Mouse (Mus musculus) midbrain, embryonic 12.5 days (tissue): Measurements from ENCODE around the gene Plcb3. TPM values are rescaled to one million over a fixed set of nuclear protein-coding genes. Genes with fewer than 3 reads are reported as not detected.

Experiments
- ATAC-seq: fragments of 200-750 bp; cut with Nextera tagmentation; 2 replicates; pipeline ENCODE4 v1.8.0; 2017; ENCODE audit warnings: low read depth, moderate TSS enrichment, moderate library complexity; ENCODE audit not compliant: low FRiP score
- H3K27ac ChIP-seq: fragments of 300-500 bp; sonication (generic); replicated peaks from 2 replicates; pipeline ENCODE4 v1.5.1; 2016; ENCODE audit warnings: mild to moderate bottlenecking
- H3K27me3 ChIP-seq: fragments of 300-500 bp; sonication (generic); 2 replicates; pipeline ENCODE4 v1.6.1; 2016; ENCODE audit warnings: mild to moderate bottlenecking
- H3K36me3 ChIP-seq: fragments of 300-500 bp; sonication (generic); 2 replicates; pipeline ENCODE4 v1.6.1; 2016
- H3K4me1 ChIP-seq: fragments of 300-500 bp; sonication (generic); 2 replicates; pipeline ENCODE4 v1.6.1; 2016
- H3K4me2 ChIP-seq: fragments of 300-500 bp; sonication (generic); replicated peaks from 2 replicates; pipeline ENCODE4 v1.6.1; 2016; ENCODE audit warnings: mild to moderate bottlenecking, moderate library complexity
- H3K4me3 ChIP-seq: fragments of 300-500 bp; sonication (generic); 2 replicates; pipeline ENCODE4 v1.5.1; 2016; ENCODE audit warnings: mild to moderate bottlenecking
- H3K9ac ChIP-seq: fragments of 300-500 bp; sonication (generic); replicated peaks from 2 replicates; pipeline ENCODE4 v1.6.1; 2016; ENCODE audit warnings: mild to moderate bottlenecking, moderate library complexity
- H3K9me3 ChIP-seq: fragments of 300-500 bp; sonication (generic); 2 replicates; pipeline ENCODE4 v1.6.1; 2016; ENCODE audit warnings: mild to moderate bottlenecking
- WGBS: fragments of 180-500 bp; shearing (Covaris S2); methylation state at CpG from one replicate; pipeline ENCODE4 v1.1.7; 2016; 5-methylcytosine and 5-hydroxymethylcytosine counted together
- polyA plus RNA-seq: library from polyadenylated mRNA; unstranded; fragments of >200 nt; fragmentation: Nextera tagmentation; extraction: Ambion mirVana; gene quantifications from 2 replicates; pipeline ENCODE4 v1.2.1, GENCODE M21; 2016

The Plcb3 gene
- polyA plus RNA-seq, 1 experiment from 2014 or later = 22.5 TPM

- Histone ChIP-seq H3K9me3 (no peaks in the 10 kb centered on the region), H3K36me3 (no peaks in the 10 kb centered on the region), H3K4me1 (peaks cover 21% of the 10 kb centered on the region), H3K27me3 (peaks cover 97% of the 10 kb centered on the region), H3K4me2 (no peak overlapping the region), H3K4me3 (no peak overlapping the region), H3K9ac (no peak overlapping the region), H3K27ac (no peak overlapping the region)
- no peak for ATAC-seq
- 0% methylated on average over 1 of the region's 2 CpGs for WGBS
Measured at GRCm38 (mm10) chr19:6931002-6931401, 45.3 kb downstream of the Plcb3 start.

DNA sequence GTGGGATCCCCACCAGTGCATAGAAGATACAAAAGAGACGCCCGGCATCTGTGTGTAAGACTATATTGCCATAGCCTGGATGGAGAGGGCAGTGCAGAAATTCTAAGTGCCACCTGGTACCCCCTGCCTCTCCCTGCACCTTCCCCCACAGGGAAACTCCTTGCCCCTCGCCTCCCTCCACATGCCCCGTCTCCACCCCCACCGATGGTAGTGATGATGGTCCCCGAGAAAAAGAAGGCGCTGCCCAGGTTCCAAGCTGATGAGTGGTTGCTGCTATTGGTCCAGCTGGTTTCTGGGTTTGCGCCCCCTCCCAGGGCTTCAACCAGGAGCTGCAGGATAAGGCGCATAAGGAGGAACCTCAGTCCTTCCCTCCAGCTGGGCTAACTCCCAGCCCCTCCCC, 48.2 kb downstream of the Plcb3 start:
- peaks cover 23% of the 10 kb centered on the region; the same call in 1 of the 2 replicates for H3K4me1 ChIP-seq
- no peak overlapping the region for H3K4me2 ChIP-seq
- no peak overlapping the region for H3K9ac ChIP-seq
- no peaks in the 10 kb centered on the region for H3K36me3 ChIP-seq
- no peak overlapping the region for H3K4me3 ChIP-seq
- H3K27me3 ChIP-seq = peaks cover 97% of the 10 kb centered on the region
- no peak for ATAC-seq
- no peak overlapping the region for H3K27ac ChIP-seq
- 6% methylated on average over 9 of the region's 9 CpGs for WGBS
- H3K9me3 ChIP-seq = no peaks in the 10 kb centered on the region

DNA sequence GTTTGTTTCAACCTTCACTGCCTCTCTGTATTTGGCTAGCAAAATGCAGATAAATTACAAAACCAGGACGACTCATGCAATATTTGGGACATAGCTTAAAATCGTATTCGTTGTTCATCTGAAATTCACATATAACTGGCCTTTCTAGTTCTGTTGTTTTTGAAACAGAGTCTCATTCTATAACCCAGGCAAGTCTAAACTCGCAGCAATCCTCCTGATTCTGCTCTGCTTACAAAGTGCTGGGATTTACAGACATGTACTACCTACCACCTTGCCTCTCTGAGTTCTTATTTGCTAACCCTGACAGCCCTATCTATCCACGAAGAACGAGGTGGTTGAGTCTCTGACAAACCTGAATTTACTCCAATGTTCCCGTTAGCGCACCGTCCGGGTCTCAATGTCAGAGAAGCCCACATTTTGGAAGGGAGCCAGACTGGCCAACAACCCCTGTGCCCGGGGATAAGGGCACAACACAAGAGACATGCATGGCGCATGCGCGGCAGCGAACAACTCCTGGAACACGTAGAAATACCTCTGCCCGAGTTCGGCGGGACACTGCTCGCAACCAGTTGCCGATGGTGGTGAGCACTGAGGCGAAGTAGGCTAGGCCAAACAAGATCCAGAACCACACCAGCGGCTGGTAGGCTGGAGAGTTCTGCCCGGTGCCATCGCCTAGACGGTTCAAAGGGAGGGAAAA, 49.6 kb downstream of the Plcb3 start:
- Histone ChIP-seq H3K4me1 (peaks cover 30% of the 10 kb centered on the region), H3K9ac (no peak overlapping the region), H3K27me3 (peaks cover 94% of the 10 kb centered on the region), H3K36me3 (no peaks in the 10 kb centered on the region), H3K27ac (no peak overlapping the region), H3K4me3 (peak overlapping the region; percentile 24), H3K4me2 (peak overlapping the region; percentile 37), H3K9me3 (no peaks in the 10 kb centered on the region)
- no peak for ATAC-seq
- 10% methylated on average over 26 of the region's 26 CpGs for WGBS

- Histone ChIP-seq H3K9ac (no peak overlapping the region), H3K27ac (no peak overlapping the region), H3K9me3 (no peaks in the 10 kb centered on the region), H3K36me3 (no peaks in the 10 kb centered on the region), H3K4me1 (peaks cover 33% of the 10 kb centered on the region), H3K4me2 (0 out of 2 replicates have a peak overlapping the region, but pooled peaks have one; percentile 11), H3K27me3 (peaks cover 85% of the 10 kb centered on the region), H3K4me3 (0 out of 2 replicates have a peak overlapping the region, but pooled peaks have one; percentile 4)
- ATAC-seq = no peak
- WGBS = 4% methylated on average over 35 of the region's 40 CpGs
Measured at GRCm38 (mm10) chr19:6925611-6926329, 50.5 kb downstream of the Plcb3 start.

- no peak within 1 kb of the TSS for H3K27ac ChIP-seq
- 4% methylated on average over 9 of the region's 9 CpGs for WGBS
- peaks cover 80% of the 10 kb centered on the region for H3K27me3 ChIP-seq
- H3K4me2 ChIP-seq = peak within 1 kb of the TSS; percentile 11; the same call in 1 of the 2 replicates
- H3K9ac ChIP-seq = no peak within 1 kb of the TSS
- no peaks in the 10 kb centered on the region for H3K36me3 ChIP-seq
- no peak for ATAC-seq
- peak within 1 kb of the TSS; percentile 15; the same call in 1 of the 2 replicates for H3K4me3 ChIP-seq
- H3K4me1 ChIP-seq = peaks cover 39% of the 10 kb centered on the region
- no peaks in the 10 kb centered on the region for H3K9me3 ChIP-seq
Measured at GRCm38 (mm10) chr19:6925307-6925573, 51.0 kb downstream of the Plcb3 start, which contains the start of gene Catsperz. Gene Catsperz (minus strand): TSS chr19:6925380.

- Histone ChIP-seq H3K27ac (no peak overlapping the region), H3K36me3 (no peaks in the 10 kb centered on the region), H3K4me2 (peak overlapping the region; percentile 1; the same call in 1 of the 2 replicates), H3K4me1 (peaks cover 44% of the 10 kb centered on the region), H3K9me3 (no peaks in the 10 kb centered on the region), H3K4me3 (peak overlapping the region; percentile 15; the same call in 1 of the 2 replicates), H3K27me3 (peaks cover 76% of the 10 kb centered on the region), H3K9ac (no peak overlapping the region)
- WGBS = 4% methylated on average over 39 of the region's 39 CpGs
- no peak for ATAC-seq
Measured at GRCm38 (mm10) chr19:6924461-6925306, 51.6 kb downstream of the Plcb3 start.

DNA sequence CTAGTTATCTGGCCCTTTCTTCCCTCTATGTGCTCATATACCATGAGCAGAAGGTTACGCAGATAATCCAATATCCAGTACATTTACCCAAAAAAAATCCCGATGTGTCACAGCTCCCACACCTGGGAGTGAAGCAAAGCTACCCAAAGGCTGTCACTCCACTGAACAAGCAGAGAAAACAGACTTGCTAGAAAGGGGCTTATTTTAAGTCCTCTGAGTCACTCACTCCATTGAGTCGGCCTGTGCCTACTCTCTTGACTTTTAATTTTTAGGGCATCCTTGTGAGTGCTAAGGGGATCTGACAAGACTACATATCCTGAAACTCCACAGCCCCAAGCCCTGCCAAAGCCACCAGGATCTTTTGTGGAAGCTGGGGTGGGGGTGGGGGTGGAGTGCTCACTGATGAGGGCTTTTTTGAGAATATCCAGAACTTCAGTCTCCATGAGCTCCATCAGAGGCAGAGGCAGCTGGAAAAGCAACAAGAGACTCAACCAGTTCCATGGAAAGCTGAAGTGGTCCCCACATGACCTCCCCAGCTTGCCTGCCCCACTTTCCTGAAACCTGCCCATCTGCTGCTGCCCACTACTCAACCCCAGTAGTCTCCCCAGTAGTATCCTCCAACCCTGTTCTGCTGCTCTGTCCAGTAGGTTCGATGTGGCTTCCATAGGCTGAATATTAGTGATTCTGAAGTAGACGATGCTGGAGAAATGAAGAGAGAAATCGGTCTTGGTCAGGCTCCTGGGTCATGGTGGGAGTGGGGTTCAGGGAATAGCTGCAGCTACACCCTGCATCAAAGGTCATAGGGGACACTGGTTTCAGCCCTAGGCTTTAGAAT, 53.2 kb downstream of the Plcb3 start:
- peak overlapping the region; percentile 91; the same call in 1 of the 2 replicates for H3K4me2 ChIP-seq
- H3K4me3 ChIP-seq = no peak overlapping the region
- peaks cover 61% of the 10 kb centered on the region for H3K27me3 ChIP-seq
- no peaks in the 10 kb centered on the region for H3K9me3 ChIP-seq
- no peak overlapping the region for H3K9ac ChIP-seq
- no peak for ATAC-seq
- H3K27ac ChIP-seq = no peak overlapping the region
- H3K36me3 ChIP-seq = no peaks in the 10 kb centered on the region
- whole genome bisulfite sequencing = 65% methylated on average over 6 of the region's 6 CpGs
- peaks cover 47% of the 10 kb centered on the region for H3K4me1 ChIP-seq

DNA sequence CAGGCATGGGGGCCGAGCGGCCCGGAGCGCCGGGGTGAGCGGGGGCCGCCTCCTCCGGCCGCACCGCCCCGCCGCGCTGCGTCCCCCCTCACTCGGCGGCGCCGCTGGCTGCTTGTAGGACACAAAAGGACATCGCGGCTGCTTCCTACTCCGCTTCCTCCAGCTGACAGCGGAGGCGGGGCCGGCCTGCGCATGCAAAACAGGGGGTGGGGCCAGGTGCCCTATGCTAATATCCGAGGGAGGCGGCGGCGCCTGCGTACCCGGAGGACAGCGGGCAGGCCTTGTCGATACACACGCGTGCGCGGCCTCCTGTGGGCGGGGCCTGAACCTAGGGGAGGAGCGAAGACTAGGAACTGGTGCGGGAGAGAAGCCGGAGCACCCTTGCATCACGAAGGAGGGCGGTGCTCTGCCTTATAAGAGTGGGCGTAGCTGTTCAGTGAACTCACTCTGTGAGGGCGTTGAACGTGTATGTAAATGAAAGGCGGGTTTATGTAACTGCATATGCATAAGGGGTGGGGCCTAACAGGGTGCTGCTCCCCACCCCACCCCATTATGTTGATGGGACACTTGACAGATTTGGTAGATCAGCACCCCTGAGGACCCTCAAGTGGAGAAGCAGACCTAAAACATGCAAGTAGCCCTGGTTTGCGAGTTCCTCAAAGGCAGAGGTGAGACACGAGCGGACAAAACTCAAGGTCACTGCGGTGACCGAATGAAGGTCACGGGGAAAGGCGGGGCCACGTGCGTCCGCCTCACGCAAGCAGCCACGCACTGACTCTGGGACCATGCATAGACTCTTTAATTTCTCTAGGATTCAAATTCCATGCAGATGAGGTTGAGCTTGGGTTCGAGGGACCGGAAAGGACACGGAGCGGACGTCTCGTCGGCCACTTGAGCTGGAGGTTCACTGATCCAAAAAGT, 54.4 kb downstream of the Plcb3 start, which contains the start of gene Esrra:
TSS of gene Esrra (minus strand) at position 167 of the 921 bp plus-strand sequence.
- Histone ChIP-seq H3K36me3 (no peaks in the 10 kb centered on the region), H3K27ac (peak within 1 kb of the TSS; percentile 92), H3K27me3 (peaks cover 49% of the 10 kb centered on the region), H3K4me1 (peaks cover 43% of the 10 kb centered on the region), H3K4me2 (peak within 1 kb of the TSS; percentile 91), H3K9ac (peak within 1 kb of the TSS; percentile 96), H3K4me3 (peak within 1 kb of the TSS; percentile 91), H3K9me3 (no peaks in the 10 kb centered on the region)
- ATAC-seq = peak; percentile 93
- WGBS = 1% methylated on average over 60 of the region's 66 CpGs

DNA sequence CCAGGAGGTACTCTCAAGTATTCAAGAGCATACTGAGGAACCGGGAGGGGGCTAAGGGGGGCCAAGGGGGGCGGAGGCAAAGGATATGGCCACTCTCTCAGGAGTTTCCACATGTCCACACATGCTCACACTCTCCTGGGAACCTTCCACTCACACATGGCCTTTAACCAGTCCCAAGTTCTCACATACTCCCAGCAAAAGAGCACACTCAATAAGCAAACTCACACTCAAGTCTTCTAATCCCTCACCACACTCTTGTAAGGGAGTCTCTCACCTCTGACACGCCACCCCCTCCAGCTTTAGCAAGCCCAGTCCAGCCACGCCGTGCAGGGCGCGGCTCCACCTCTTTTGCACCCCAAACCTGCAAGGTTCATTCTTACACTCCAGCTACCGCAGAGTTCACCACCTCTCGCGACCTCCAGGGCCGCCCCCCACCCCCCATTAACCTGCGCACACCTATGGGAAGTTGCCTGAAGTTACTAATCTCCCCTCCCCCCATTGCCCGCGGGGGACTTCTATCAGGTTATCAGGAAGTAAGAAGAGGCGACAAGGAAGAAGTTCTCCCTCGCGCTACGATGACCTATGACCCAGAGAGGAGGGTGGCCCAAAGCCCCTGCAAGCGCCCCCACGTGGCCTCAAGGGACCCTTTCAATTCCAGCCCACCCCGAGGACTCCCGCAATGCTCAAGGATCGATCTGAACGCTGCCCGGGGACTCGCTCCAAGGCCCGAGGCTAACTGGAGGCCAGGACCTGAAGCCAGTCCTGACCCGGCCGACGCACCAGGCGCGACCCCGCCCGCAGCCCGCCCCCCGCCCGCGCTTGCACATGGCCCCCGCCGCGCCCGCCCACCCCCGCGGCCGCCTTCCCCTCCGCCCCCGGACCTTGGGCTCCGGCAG, 55.3 kb downstream of the Plcb3 start:
- peaks cover 40% of the 10 kb centered on the region for H3K27me3 ChIP-seq
- peak overlapping the region; percentile 91 for H3K4me2 ChIP-seq
- no peaks in the 10 kb centered on the region for H3K36me3 ChIP-seq
- peaks cover 37% of the 10 kb centered on the region for H3K4me1 ChIP-seq
- H3K27ac ChIP-seq = peak overlapping the region; percentile 92
- 2% methylated on average over 28 of the region's 48 CpGs for WGBS
- ATAC-seq = peak; percentile 10; the same call in 1 of the 2 replicates
- H3K4me3 ChIP-seq = peak overlapping the region; percentile 91
- H3K9ac ChIP-seq = peak overlapping the region; percentile 96
- H3K9me3 ChIP-seq = no peaks in the 10 kb centered on the region
